Mouse (Mus musculus): ENCODE results near the gene Ptprj. TPM values are rescaled to one million over a fixed set of nuclear protein-coding genes. Genes with fewer than 3 reads are reported as not detected.

The Ptprj gene
- polyA plus RNA-seq, 1 experiment from 2014 or later, result 1.0 TPM

DNA sequence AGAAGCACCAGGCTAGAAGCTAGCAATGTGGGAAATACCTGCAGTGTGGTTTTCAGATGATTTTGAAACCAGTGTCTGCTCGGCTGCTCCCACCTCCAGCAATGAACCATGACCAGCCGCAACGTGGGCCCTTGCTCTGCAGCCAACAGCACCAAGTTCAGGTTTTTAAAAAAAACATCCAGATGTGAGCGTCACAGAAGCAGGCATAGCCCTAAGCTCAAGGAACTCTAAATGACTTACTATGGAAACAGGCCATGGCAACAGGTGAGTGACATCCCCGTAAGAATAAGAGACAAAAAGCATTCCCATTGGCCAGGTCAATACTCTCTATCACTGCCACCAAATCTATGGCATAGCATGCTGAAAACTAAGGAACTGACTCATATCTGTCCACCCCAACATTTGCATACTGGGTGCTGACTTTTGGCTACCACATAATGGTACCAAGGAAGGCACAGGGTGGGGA is 33.3 kb downstream of the Ptprj start:
- no peak overlapping the region for H3K27ac ChIP-seq
- WGBS, result 92% methylated on average over 5 of the region's 5 CpGs
- H3K36me3 ChIP-seq, result no peaks in the 10 kb centered on the region
- no peaks in the 10 kb centered on the region for H3K9me3 ChIP-seq (replicated peaks)
- no peaks in the 10 kb centered on the region for H3K4me1 ChIP-seq
- H3K4me3 ChIP-seq, result no peak overlapping the region
- DNase-seq (ENCODE audit: low spot score), result no peak
- H3K27me3 ChIP-seq (ENCODE audit: low read depth, poor library complexity, severe bottlenecking), result no peaks in the 10 kb centered on the region

- DNase-seq (ENCODE audit: low spot score), result no peak
- 85% methylated on average over 5 of the region's 5 CpGs for WGBS
- Histone ChIP-seq H3K27me3 (ENCODE audit: low read depth, poor library complexity, severe bottlenecking) (no peaks in the 10 kb centered on the region), H3K27ac (no peak overlapping the region), H3K4me3 (no peak overlapping the region), H3K36me3 (no peaks in the 10 kb centered on the region), H3K4me1 (no peaks in the 10 kb centered on the region), H3K9me3 (replicated peaks) (no peaks in the 10 kb centered on the region)
Measured at GRCm38 (mm10) chr2:90545261-90545660, 35.2 kb downstream of the Ptprj start.

DNA sequence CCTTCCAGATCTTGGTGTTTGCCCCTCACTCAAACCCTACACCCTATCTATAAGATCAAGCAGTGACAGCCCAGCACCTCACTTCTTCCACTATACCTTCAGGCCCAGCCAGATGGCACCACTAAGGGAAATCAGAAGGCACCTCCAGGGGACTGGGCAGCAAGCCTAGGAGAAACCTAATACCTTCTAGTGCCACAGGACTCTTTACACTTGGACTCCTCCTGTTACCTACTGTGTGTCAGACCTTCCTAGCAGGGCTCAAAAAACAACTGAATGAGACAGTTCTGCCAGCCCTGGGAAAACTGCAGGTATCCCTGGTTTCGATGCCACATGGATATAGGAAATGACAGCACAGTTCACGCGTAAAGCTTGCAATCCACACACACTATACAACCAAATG is 36.5 kb downstream of the Ptprj start:
- H3K27me3 ChIP-seq (ENCODE audit: low read depth, poor library complexity, severe bottlenecking), result no peaks in the 10 kb centered on the region
- no peaks in the 10 kb centered on the region for H3K36me3 ChIP-seq
- H3K4me1 ChIP-seq, result no peaks in the 10 kb centered on the region
- no peak for DNase-seq (ENCODE audit: low spot score)
- H3K4me3 ChIP-seq, result no peak overlapping the region
- WGBS, result 94% methylated on average over 3 of the region's 3 CpGs
- no peak overlapping the region for H3K27ac ChIP-seq
- H3K9me3 ChIP-seq (replicated peaks), result no peaks in the 10 kb centered on the region

- WGBS, result 95% methylated on average over 6 of the region's 6 CpGs
- no peaks in the 10 kb centered on the region for H3K36me3 ChIP-seq
- H3K4me3 ChIP-seq, result no peak overlapping the region
- no peaks in the 10 kb centered on the region for H3K9me3 ChIP-seq (replicated peaks)
- no peaks in the 10 kb centered on the region for H3K4me1 ChIP-seq
- no peak overlapping the region for H3K27ac ChIP-seq
- H3K27me3 ChIP-seq (ENCODE audit: low read depth, poor library complexity, severe bottlenecking), result no peaks in the 10 kb centered on the region
- no peak for DNase-seq (ENCODE audit: low spot score)
Measured at GRCm38 (mm10) chr2:90543106-90543702, 37.2 kb downstream of the Ptprj start.

DNA sequence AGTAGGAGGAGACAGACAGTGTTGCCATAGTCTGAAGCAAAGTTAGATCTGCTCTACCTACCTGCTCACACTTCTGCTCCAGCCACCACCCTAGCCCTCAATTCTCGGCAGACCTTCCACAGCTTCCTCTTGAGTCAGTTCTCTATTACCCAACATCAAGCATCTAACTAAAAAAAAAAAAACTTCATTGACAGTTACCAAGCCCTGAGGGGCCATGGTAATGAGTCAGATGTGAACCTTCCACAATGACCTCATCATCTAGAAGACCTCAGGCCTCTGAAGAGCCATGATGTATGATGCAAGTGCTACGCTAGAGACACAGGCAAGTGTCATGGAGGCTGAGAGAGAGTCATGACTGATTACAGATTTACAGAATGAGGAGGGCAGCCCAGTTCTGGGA is 37.8 kb downstream of the Ptprj start:
- H3K27me3 ChIP-seq (ENCODE audit: low read depth, poor library complexity, severe bottlenecking), result no peaks in the 10 kb centered on the region
- H3K36me3 ChIP-seq, result no peaks in the 10 kb centered on the region
- no peaks in the 10 kb centered on the region for H3K9me3 ChIP-seq (replicated peaks)
- DNase-seq (ENCODE audit: low spot score), result no peak
- no peaks in the 10 kb centered on the region for H3K4me1 ChIP-seq
- no peak overlapping the region for H3K4me3 ChIP-seq
- no peak overlapping the region for H3K27ac ChIP-seq
- 88% methylated on average over 2 of the region's 2 CpGs for WGBS

DNA sequence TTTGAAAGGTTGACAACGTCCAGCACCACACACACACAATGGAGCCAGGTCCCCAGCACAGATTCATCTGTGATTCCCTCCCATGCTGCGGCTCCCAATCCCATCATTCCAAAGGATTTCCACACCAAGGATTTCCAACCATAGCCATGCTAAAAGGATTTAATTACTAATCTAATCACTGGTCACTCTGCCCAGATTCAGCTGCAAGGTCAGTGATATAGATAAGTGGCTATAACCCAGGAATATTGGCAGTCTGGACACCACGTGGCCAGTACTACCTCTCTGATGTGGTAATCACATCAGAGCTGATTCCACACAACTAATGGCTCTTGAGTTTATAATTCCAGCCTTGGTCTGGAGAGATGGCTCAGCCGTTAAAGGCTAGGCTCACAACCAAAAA is 41.2 kb downstream of the Ptprj start:
- no peaks in the 10 kb centered on the region for H3K9me3 ChIP-seq (replicated peaks)
- H3K36me3 ChIP-seq, result no peaks in the 10 kb centered on the region
- no peak overlapping the region for H3K27ac ChIP-seq
- no peaks in the 10 kb centered on the region; the same call in 1 of the 2 replicates for H3K4me1 ChIP-seq
- H3K27me3 ChIP-seq (ENCODE audit: low read depth, poor library complexity, severe bottlenecking), result no peaks in the 10 kb centered on the region
- H3K4me3 ChIP-seq, result no peak overlapping the region
- no peak for DNase-seq (ENCODE audit: low spot score)
- WGBS, result 87% methylated on average over 4 of the region's 4 CpGs

- no peak for DNase-seq (ENCODE audit: low spot score)
- no peaks in the 10 kb centered on the region for H3K36me3 ChIP-seq
- H3K9me3 ChIP-seq (replicated peaks), result no peaks in the 10 kb centered on the region
- H3K4me3 ChIP-seq, result no peak overlapping the region
- no peak overlapping the region for H3K27ac ChIP-seq
- H3K27me3 ChIP-seq (ENCODE audit: low read depth, poor library complexity, severe bottlenecking), result no peaks in the 10 kb centered on the region
- no peaks in the 10 kb centered on the region; the same call in 1 of the 2 replicates for H3K4me1 ChIP-seq
- 63% methylated on average over 4 of the region's 4 CpGs for WGBS
Measured at GRCm38 (mm10) chr2:90537244-90537643, 43.2 kb downstream of the Ptprj start.

DNA sequence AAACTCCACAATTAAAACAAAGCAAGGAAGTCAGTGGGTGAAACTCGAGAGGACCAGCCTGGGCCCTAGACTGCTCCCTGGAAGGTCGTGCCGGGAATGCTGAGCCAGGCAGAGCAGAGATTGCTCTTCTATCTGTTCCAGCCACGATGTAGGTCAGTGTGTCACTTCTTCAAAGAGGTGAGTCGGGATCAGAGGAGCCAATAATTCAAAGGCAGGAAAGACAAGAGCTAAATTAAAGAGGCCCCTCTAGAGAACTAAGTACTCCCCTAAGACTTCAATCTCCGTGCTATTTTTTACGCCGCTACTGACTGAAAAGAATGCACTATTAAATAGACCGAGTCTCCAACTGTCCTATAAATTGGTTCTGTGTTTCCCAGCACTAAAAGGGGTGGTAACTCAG is 43.9 kb downstream of the Ptprj start:
- Histone ChIP-seq H3K4me3 (no peak overlapping the region), H3K27me3 (ENCODE audit: low read depth, poor library complexity, severe bottlenecking) (no peaks in the 10 kb centered on the region), H3K36me3 (no peaks in the 10 kb centered on the region), H3K4me1 (no peaks in the 10 kb centered on the region; the same call in 1 of the 2 replicates), H3K27ac (no peak overlapping the region), H3K9me3 (replicated peaks) (no peaks in the 10 kb centered on the region)
- DNase-seq (ENCODE audit: low spot score), result no peak
- WGBS, result 9% methylated on average over 9 of the region's 9 CpGs

DNA sequence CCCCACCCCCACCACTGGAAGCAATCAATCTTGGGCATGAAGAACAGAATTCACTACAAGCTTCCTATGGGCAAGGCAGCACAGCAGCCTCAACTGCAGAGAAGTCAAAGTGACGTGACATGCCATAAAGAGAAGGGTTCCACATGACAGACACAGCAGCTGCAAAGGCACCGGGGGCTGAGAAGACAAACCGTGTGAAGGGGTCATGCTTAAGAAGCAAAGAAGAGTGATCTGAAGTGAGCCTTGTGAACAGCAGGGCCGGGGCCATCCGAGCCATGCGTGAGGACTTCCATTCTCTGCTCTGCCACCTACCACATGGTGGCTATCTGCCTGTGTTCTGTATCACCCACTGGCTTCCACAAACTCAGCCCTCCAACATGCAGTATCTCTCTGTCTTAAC is 45.7 kb downstream of the Ptprj start:
- no peak overlapping the region for H3K4me3 ChIP-seq
- 80% methylated on average over 6 of the region's 6 CpGs for WGBS
- H3K9me3 ChIP-seq (replicated peaks), result no peaks in the 10 kb centered on the region
- no peaks in the 10 kb centered on the region for H3K36me3 ChIP-seq
- H3K27me3 ChIP-seq (ENCODE audit: low read depth, poor library complexity, severe bottlenecking), result no peaks in the 10 kb centered on the region
- no peaks in the 10 kb centered on the region; the same call in 1 of the 2 replicates for H3K4me1 ChIP-seq
- no peak for DNase-seq (ENCODE audit: low spot score)
- H3K27ac ChIP-seq, result no peak overlapping the region

DNA sequence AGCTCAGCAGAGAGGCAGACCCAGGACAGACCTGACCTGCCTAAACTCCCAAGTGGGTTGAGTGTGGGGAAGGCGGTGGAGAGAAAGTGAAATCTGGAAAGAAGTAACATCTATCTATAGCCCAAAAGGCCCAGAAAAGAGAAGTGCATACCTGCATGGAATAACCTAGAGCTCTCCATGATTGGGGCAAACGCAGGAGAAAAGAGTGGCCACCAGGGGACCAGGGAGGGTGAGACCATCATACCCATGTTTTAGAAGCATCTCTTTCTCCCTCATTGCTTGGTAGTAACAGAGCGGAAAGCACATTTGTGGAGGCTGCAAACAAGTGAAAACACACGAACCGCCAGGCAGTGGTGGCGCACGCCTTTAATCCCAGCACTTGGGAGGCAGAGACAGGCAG is 46.5 kb downstream of the Ptprj start:
- Histone ChIP-seq H3K36me3 (no peaks in the 10 kb centered on the region), H3K9me3 (replicated peaks) (no peaks in the 10 kb centered on the region), H3K4me3 (no peak overlapping the region), H3K27ac (no peak overlapping the region), H3K4me1 (no peaks in the 10 kb centered on the region; the same call in 1 of the 2 replicates), H3K27me3 (ENCODE audit: low read depth, poor library complexity, severe bottlenecking) (no peaks in the 10 kb centered on the region)
- WGBS, result 96% methylated on average over 7 of the region's 7 CpGs
- DNase-seq (ENCODE audit: low spot score), result no peak

DNA sequence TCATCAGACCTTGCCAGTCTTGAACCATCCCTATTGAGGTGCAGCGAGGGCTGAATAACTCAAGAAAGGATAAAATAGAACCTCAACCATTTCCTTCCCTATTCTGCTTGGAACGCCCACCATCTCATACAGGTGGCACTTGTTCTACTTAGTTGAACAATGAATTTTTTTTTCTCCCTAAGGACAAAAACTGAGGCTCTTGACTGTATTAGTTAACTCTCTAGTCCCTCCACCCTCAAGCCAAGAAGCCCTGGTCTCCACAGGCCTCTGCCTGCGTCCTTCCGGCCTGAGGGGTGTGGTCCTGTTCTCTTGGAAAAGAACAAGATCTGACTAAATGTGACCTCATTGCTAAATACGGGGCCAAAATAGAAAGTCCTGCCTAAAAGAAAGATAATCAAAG is 48.4 kb downstream of the Ptprj start:
- 92% methylated on average over 5 of the region's 5 CpGs for WGBS
- Histone ChIP-seq H3K9me3 (replicated peaks) (no peaks in the 10 kb centered on the region), H3K27me3 (ENCODE audit: low read depth, poor library complexity, severe bottlenecking) (no peaks in the 10 kb centered on the region), H3K36me3 (no peaks in the 10 kb centered on the region), H3K27ac (no peak overlapping the region), H3K4me1 (no peaks in the 10 kb centered on the region; the same call in 1 of the 2 replicates), H3K4me3 (no peak overlapping the region)
- DNase-seq (ENCODE audit: low spot score), result no peak

DNA sequence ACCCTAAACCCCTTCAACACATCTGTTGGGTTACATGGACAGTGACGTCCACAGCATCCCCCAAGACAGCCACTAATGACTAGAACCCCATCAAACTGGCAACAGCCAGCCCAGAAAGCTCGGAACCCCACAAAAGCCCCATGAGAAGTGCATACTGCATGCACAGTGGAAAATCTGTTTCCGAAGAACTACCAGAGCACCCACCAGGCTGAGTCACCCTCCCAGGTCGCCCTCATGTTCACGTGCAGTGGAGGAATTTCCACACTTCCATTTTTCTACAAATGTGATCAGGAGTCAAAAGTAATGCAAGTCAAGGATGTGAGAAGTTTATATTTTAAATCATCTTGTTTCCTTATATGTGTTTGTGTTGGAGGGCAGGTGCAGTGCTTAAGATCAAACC is 52.3 kb downstream of the Ptprj start:
- Histone ChIP-seq H3K9me3 (replicated peaks) (no peaks in the 10 kb centered on the region), H3K4me3 (no peak overlapping the region), H3K27ac (no peak overlapping the region), H3K36me3 (no peaks in the 10 kb centered on the region), H3K4me1 (no peaks in the 10 kb centered on the region), H3K27me3 (ENCODE audit: low read depth, poor library complexity, severe bottlenecking) (no peaks in the 10 kb centered on the region)
- DNase-seq (ENCODE audit: low spot score), result no peak
- 87% methylated on average over 5 of the region's 5 CpGs for WGBS

GRCm38 (mm10) chr2:90526971-90527370 is 53.5 kb downstream of the Ptprj start:
- Histone ChIP-seq H3K27ac (no peak overlapping the region), H3K4me3 (no peak overlapping the region), H3K9me3 (replicated peaks) (no peaks in the 10 kb centered on the region), H3K27me3 (ENCODE audit: low read depth, poor library complexity, severe bottlenecking) (no peaks in the 10 kb centered on the region), H3K4me1 (no peaks in the 10 kb centered on the region), H3K36me3 (no peaks in the 10 kb centered on the region)
- DNase-seq (ENCODE audit: low spot score), result no peak
- 73% methylated on average over 6 of the region's 6 CpGs for WGBS

DNA sequence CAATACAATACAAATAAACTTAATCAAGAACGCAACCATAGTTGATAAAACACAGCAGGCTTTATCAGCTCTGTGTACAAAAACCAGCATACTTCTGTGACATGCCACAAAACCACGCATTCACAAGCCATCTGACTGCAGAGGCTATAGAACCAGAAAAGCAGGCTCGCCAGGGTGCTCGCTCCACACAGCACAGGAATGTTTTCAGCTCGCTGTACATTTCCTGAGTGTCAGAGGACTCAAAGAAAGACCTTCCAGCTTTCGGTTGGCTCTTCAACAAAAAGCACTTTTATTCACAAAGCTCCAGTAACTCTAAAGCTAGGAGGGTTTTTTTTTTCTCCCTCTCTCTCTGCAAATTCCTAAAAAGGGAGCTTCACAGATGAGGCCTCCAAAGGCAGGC is 53.9 kb downstream of the Ptprj start:
- H3K36me3 ChIP-seq, result no peaks in the 10 kb centered on the region
- H3K4me3 ChIP-seq, result no peak overlapping the region
- WGBS, result 79% methylated on average over 6 of the region's 6 CpGs
- peak; percentile 33 for DNase-seq (ENCODE audit: low spot score)
- no peak overlapping the region for H3K27ac ChIP-seq
- no peaks in the 10 kb centered on the region for H3K27me3 ChIP-seq (ENCODE audit: low read depth, poor library complexity, severe bottlenecking)
- no peaks in the 10 kb centered on the region for H3K9me3 ChIP-seq (replicated peaks)
- H3K4me1 ChIP-seq, result no peaks in the 10 kb centered on the region
